8 mouse cellular contexts compared by ENCODE assay signal in the genomic region with DNA sequence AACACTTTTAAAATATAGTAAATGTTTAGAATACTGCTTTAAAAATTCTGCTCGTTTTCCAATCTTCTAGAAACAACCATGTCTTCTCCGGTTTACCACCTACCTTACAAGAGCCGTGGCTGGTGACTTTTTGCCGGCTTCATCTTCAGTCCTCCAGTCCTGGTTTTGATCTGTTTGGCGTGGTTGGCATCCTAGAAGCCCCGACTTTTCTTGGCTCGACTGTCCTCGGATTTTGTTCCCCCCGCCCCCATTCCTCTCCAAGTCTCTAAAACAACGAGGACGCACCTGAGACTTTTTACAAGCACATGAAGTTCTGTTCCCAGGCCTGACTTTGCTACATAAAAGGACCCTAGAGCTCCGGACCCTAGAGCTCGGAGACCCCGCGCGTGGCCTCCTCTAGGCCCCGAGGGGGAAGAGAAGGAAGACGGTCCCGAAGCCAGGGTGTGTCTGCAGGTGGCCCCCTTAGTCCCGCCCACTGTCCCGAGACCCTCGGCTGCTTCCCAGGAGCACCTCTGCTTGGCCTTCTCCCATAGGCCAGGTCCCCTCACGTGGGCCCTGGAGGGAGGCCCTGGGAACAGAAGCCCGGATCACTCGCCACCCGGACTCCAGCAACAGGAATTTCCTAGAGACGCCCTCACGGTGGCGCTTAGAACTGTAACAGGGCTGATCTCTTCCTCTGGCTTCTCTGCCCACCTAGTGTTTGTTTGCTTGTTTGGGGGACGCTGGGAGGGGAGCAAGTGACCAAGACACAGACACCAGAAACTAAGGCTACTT.
A peak's percentile ranks its signal among the peaks of the same experiment; 100 is the strongest.
DNase-seq lines count a peak whose midpoint lies in the region; ATAC-seq and TF ChIP-seq lines count a peak whose summit lies in the region.

No protein-coding gene starts in this region.

- H3K4me1 ChIP-seq in cortical plate, adult 2 months (ENCODE audit: control insufficient read depth, insufficient read depth, low read length) = no peaks in the 10 kb centered on the region
- H3K4me1 ChIP-seq in hindbrain, postnatal 0 days (ENCODE audit: insufficient read depth, low read length) = no peaks in the 10 kb centered on the region

- no peak overlapping the region for H3K27ac ChIP-seq in cortical plate, adult 2 months (ENCODE audit: insufficient read depth, low read length)
- 0 out of 2 replicates have a peak overlapping the region, but pooled peaks have one; percentile 26 for H3K27ac ChIP-seq in hindbrain, postnatal 0 days
- no peak overlapping the region for H3K27ac ChIP-seq in macrophage

- H3K9me3 ChIP-seq in hindbrain, postnatal 0 days (ENCODE audit: low read length) = no peaks in the 10 kb centered on the region

- H3K36me3 ChIP-seq in hindbrain, postnatal 0 days (ENCODE audit: insufficient read depth, low read length) = no peaks in the 10 kb centered on the region
- H3K36me3 ChIP-seq in macrophage (ENCODE audit: inconsistent target) = no peaks in the 10 kb centered on the region

- ATAC-seq in hindbrain, postnatal 0 days = peak; percentile 99

- TF ChIP-seq POLR2A in cortical plate, adult 2 months (IDR thresholded peaks at IDR 0.05; ENCODE audit: extremely low read depth, insufficient read depth, low read length) = no peak

- peak; percentile 57 to 65 for DNase-seq in adrenal gland, adult 18-20 months (ENCODE audit: low spot score in 2 of 2)
- peak; percentile 72 for DNase-seq in gastrocnemius, postnatal 10 days
- DNase-seq in hindbrain, postnatal 0 days (ENCODE audit: low spot score) = peak; percentile 87
- DNase-seq in left cerebral cortex, adult 8-10 months (ENCODE audit: low spot score in 2 of 2) = peak; percentile 34 to 87
- DNase-seq in right cerebral cortex, postnatal 10 days (ENCODE audit: low spot score in 2 of 2) = peak; percentile 89 to 92
- DNase-seq in urinary bladder, postnatal 4 days (ENCODE audit: low spot score in 2 of 2) = peak; percentile 76 to 77

- 24% methylated on average over 30 of the region's 30 CpGs for WGBS in hindbrain, postnatal 0 days
- 21% methylated on average over 24 of the region's 30 CpGs for WGBS in macrophage (ENCODE audit: missing documents)

- H3K4me2 ChIP-seq in hindbrain, postnatal 0 days (ENCODE audit: low read depth, low read length) = peak overlapping the region; percentile 64

- H3K4me3 ChIP-seq in cortical plate, adult 2 months (ENCODE audit: insufficient read depth, low read length) = peak overlapping the region; percentile 46
- H3K4me3 ChIP-seq in hindbrain, postnatal 0 days (ENCODE audit: low read length) = peak overlapping the region; percentile 51
- peak overlapping the region; percentile 63 for H3K4me3 ChIP-seq in macrophage (ENCODE audit: inconsistent target)

- no peak for TF ChIP-seq CTCF in cortical plate, adult 2 months (IDR thresholded peaks at IDR 0.05; ENCODE audit: extremely low read depth, insufficient read depth, low read length)
- peak; percentile 67 for TF ChIP-seq CTCF in hindbrain, postnatal 0 days (IDR thresholded peaks at IDR 0.05; ENCODE audit: low read depth)

- no peaks in the 10 kb centered on the region; the same call in 1 of the 2 replicates for H3K79me2 ChIP-seq in macrophage (ENCODE audit: inconsistent target)

- peak overlapping the region; percentile 43 for H3K9ac ChIP-seq in hindbrain, postnatal 0 days (replicated peaks; ENCODE audit: low read length)

- no peaks in the 10 kb centered on the region for H3K27me3 ChIP-seq in hindbrain, postnatal 0 days (ENCODE audit: insufficient read depth, low read length)
